Mouse (Mus musculus) thymus, adult 2 months (tissue): ENCODE measurements around the gene AC129217.1.

Experiments used
- CTCF ChIP-seq: fragments of 200-500 bp; IDR thresholded peaks from 2 replicates; pipeline ENCODE4 v1.5.1; 2012; ENCODE audit warnings: mild to moderate bottlenecking, control low read depth, low read length, moderate library complexity, borderline replicate concordance; ENCODE audit not compliant: control insufficient read depth, poor library complexity, insufficient read depth; ENCODE audit errors: extremely low read depth
- POLR2A ChIP-seq: fragments of 200-500 bp; IDR thresholded peaks from 2 replicates; pipeline ENCODE4 v1.6.1; 2012; ENCODE audit warnings: mild to moderate bottlenecking, low read length, control low read depth, moderate library complexity; ENCODE audit not compliant: control insufficient read depth, poor library complexity, insufficient read depth; ENCODE audit errors: extremely low read depth

DNA sequence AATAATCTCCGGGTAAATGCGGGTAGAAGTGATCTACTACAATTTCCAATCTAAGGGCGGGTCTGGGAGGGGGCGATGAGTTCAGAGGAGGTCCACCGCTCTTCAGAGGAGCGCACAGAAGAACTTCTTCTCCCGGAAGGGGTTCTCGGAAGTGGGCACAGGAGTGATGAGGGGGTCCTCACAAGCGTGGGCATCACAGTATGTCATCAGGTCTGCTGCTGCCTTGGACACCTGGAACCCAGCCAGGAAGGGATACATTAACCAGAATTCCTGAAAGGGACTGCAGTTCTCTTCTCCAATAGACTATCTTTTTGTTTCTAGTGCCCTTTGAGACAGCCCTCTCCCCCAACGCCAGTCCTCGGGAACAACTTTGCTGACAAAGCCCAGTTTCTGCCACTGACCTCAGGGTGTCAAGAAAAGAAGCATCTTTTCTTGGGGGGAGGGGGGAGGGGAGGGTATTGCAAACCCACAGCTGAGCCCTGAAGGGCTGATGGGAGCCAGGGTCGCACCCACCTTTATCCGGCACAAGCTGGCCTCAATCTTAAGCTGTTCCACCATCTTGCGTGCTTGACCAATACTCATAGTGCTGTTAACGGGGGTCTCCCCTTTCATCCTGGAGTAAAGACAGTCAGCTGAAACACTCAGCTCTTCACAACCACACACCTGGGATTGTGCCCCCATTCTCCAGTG lies 8.6 kb downstream of the AC129217.1 start:
- TF ChIP-seq POLR2A (no peak), CTCF (no peak)
